8 mouse cellular contexts compared by ENCODE assay signal in the genomic region with DNA sequence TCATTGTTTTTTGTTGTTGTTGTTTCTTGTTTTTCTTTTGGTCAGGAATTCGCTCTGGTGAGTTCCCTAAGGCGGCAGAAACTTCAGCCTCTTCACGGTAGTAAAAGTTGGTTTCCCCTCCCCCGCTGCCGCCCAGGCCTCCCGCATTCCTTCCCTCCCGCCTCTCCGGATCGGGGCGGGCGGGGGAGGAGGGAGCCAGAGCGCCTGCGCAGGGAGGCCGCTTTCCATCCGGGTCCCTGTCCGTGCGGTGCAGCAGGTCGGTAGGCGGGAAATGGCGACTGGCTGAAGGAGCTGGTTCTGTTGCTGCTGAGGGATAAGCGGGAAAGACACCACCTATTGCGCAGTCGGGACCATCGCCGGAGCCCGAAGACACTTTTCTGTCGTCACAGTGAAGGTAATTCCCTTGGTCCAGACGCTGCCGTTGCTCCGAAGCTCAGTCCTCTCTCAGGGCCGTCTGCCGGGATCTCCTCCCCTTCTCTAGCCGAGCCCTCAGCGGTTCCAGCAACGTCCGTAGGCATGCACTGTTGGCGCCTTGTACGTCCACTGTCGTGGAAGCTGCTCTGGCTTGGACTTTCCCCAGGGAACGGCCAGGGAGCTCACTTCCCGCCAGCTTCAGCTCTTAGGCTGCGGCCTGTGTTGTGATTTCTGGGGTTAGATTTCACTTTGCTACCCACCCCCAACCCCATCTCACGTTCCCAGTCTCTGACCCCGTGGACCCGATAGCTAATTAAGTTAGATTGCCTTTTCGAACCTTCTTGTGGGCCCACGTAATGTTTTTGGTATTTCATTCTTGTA. TPM values are rescaled to one million over a fixed set of nuclear protein-coding genes. Genes with fewer than 3 reads are reported as not detected.
DNase-seq lines count a peak whose midpoint lies in the region; ATAC-seq and TF ChIP-seq lines count a peak whose summit lies in the region.

No protein-coding gene starts in this region.

- peaks cover 24% of the 10 kb centered on the region for H3K4me1 ChIP-seq in G1E (ENCODE audit: insufficient read depth, low read depth, low read length)
- peaks cover 14% of the 10 kb centered on the region; the same call in 1 of the 2 replicates for H3K4me1 ChIP-seq in forebrain, postnatal 0 days (ENCODE audit: insufficient read depth)
- H3K4me1 ChIP-seq in lung, embryonic 16.5 days (replicated peaks; ENCODE audit: control insufficient read depth, insufficient read depth, low read length), result peaks cover 16% of the 10 kb centered on the region

- WGBS in forebrain, postnatal 0 days, result under 1% methylated on average over 47 of the region's 47 CpGs
- WGBS in lung, embryonic 16.5 days, result under 1% methylated on average over 44 of the region's 47 CpGs

- H3K4me3 ChIP-seq in G1E (ENCODE audit: low read depth, low read length), result peak overlapping the region; percentile 98
- peak overlapping the region; percentile 82 for H3K4me3 ChIP-seq in forebrain, postnatal 0 days (ENCODE audit: low read depth, low read length)
- H3K4me3 ChIP-seq in lung, embryonic 16.5 days (ENCODE audit: low read length), result peak overlapping the region; percentile 98

- peak; percentile 90 for DNase-seq in G1E (ENCODE audit: low spot score)
- peak; percentile 93 to 97 for DNase-seq in cerebellum, adult 18-20 months
- peak; percentile 97 for DNase-seq in forebrain, postnatal 0 days
- DNase-seq in layer of hippocampus, adult 9-10 months (ENCODE audit: low spot score), result peak; percentile 82
- DNase-seq in ovary, postnatal 10 days (ENCODE audit: low spot score), result peak; percentile 89
- peak; percentile 92 to 94 for DNase-seq in thymus, postnatal 10 days (ENCODE audit: low spot score in 2 of 2)

- peaks cover 23% of the 10 kb centered on the region for H3K36me3 ChIP-seq in G1E (replicated peaks)
- peaks cover 4% of the 10 kb centered on the region; the same call in 1 of the 2 replicates for H3K36me3 ChIP-seq in forebrain, postnatal 0 days (ENCODE audit: insufficient read depth)
- peaks cover 3% of the 10 kb centered on the region; the same call in 1 of the 2 replicates for H3K36me3 ChIP-seq in lung, embryonic 16.5 days (ENCODE audit: control insufficient read depth, insufficient read depth, low read length)

- peak overlapping the region; percentile 92 for H3K9ac ChIP-seq in forebrain, postnatal 0 days
- peak overlapping the region; percentile 97 for H3K9ac ChIP-seq in lung, embryonic 16.5 days (ENCODE audit: low read length)

- H3K27me3 ChIP-seq in G1E (ENCODE audit: insufficient read depth, low read length), result no peaks in the 10 kb centered on the region
- H3K27me3 ChIP-seq in forebrain, postnatal 0 days (ENCODE audit: insufficient read depth, low read length), result no peaks in the 10 kb centered on the region
- H3K27me3 ChIP-seq in lung, embryonic 16.5 days (ENCODE audit: control insufficient read depth, insufficient read depth, low read depth, low read length), result no peaks in the 10 kb centered on the region

- peak overlapping the region; percentile 91 for H3K27ac ChIP-seq in forebrain, postnatal 0 days (ENCODE audit: low read depth, low read length)
- H3K27ac ChIP-seq in lung, embryonic 16.5 days (ENCODE audit: low read length), result peak overlapping the region; percentile 92

- peak; percentile 62 for ATAC-seq in G1E (ENCODE audit: extremely low read depth, insufficient number of reproducible peaks, low FRiP score, poor library complexity, severe bottlenecking)
- ATAC-seq in forebrain, postnatal 0 days, result peak; percentile 94
- peak; percentile 84 to 91 for ATAC-seq in hematopoietic stem cell, adult 5-6 weeks (replicated peaks in 1 of 2; ENCODE audit: insufficient read depth in 1 of 2, low FRiP score in 2 of 2, low TSS enrichment in 1 of 2, low read depth in 1 of 2, poor library complexity in 2 of 2, severe bottlenecking in 2 of 2)
- peak; percentile 96 for ATAC-seq in lung, embryonic 16.5 days (ENCODE audit: low read depth)

- TF ChIP-seq CTCF in G1E (IDR thresholded peaks at IDR 0.05; ENCODE audit: low read depth, low read length), result no peak
- no peak for TF ChIP-seq CTCF in forebrain, postnatal 0 days (IDR thresholded peaks at IDR 0.05; ENCODE audit: low read depth)

- H3K9me3 ChIP-seq in G1E (replicated peaks), result no peaks in the 10 kb centered on the region
- H3K9me3 ChIP-seq in forebrain, postnatal 0 days (ENCODE audit: low read length), result no peaks in the 10 kb centered on the region
- H3K9me3 ChIP-seq in lung, embryonic 16.5 days (ENCODE audit: control insufficient read depth, low read length), result no peaks in the 10 kb centered on the region

- peak overlapping the region; percentile 70 for H3K4me2 ChIP-seq in forebrain, postnatal 0 days (ENCODE audit: low read depth)
- H3K4me2 ChIP-seq in lung, embryonic 16.5 days (ENCODE audit: low read depth, low read length), result peak overlapping the region; percentile 71

RNA-seq across cellular contexts. Expression of a gene that starts 0.5 kb away (rescaled TPM):
- not detected in 2 replicates for total RNA-seq in G1E (2014; fragmentation: Nextera tagmentation)
- total RNA-seq in G1E (2017), result 0.27 and 0.29 TPM in 2 replicates
- polyA plus RNA-seq in G1E (2012), result 0.03 TPM in 1 of 2 replicates, not detected in the other
- total RNA-seq in forebrain, postnatal 0 days (2014; rRNA removed), result 0.81 TPM in 1 of 2 replicates, not detected in the other
- polyA plus RNA-seq in forebrain, postnatal 0 days (2015; fragmentation: Nextera tagmentation; extraction: Ambion mirVana), result 0.08 and 0.29 TPM in 2 replicates
- 1.4 and 1.6 TPM in 2 replicates for total RNA-seq in hematopoietic stem cell, adult 5-6 weeks (2017)
- 0.11 and 0.13 TPM in 2 replicates for polyA plus RNA-seq in lung, embryonic 16.5 days (2015; fragmentation: Nextera tagmentation; extraction: Ambion mirVana)

RNA-seq across cellular contexts. Expression of a gene that starts 0.6 kb away (rescaled TPM):
- total RNA-seq in G1E (2014; fragmentation: Nextera tagmentation) (107 and 137 TPM in 2 replicates), G1E (2017) (75.4 and 79.1 TPM in 2 replicates)
- 3.7 and 5.3 TPM in 2 replicates for polyA plus RNA-seq in G1E (2012)
- total RNA-seq in forebrain, postnatal 0 days (2014; rRNA removed), result 58.2 and 61.6 TPM in 2 replicates
- 23.5 and 30.7 TPM in 2 replicates for polyA plus RNA-seq in forebrain, postnatal 0 days (2015; fragmentation: Nextera tagmentation; extraction: Ambion mirVana)
- total RNA-seq in hematopoietic stem cell, adult 5-6 weeks (2017), result 85.4 and 88.9 TPM in 2 replicates
- polyA plus RNA-seq in lung, embryonic 16.5 days (2015; fragmentation: Nextera tagmentation; extraction: Ambion mirVana), result 48.2 and 50.5 TPM in 2 replicates

Comparison
In these comparisons a context has a peak if more than half of its experiments do, and no peak if none do; other contexts are left out.
1. Peak in every context shown above with its lines: DNase-seq, ATAC-seq, H3K4me3 ChIP-seq and H3K27ac ChIP-seq.